Mouse (Mus musculus): ENCODE data around the gene Aldh8a1. TPM values are rescaled to one million over a fixed set of nuclear protein-coding genes. Genes with fewer than 3 reads are reported as not detected.
"Not testable (repeated sequence)": the region's sequence is repeated elsewhere in the genome, so short reads cannot be mapped to it uniquely, and the experiment has no call there.

Gene Aldh8a1
- polyA plus RNA-seq, 1 experiment from 2014 or later: 4.5 TPM

DNA sequence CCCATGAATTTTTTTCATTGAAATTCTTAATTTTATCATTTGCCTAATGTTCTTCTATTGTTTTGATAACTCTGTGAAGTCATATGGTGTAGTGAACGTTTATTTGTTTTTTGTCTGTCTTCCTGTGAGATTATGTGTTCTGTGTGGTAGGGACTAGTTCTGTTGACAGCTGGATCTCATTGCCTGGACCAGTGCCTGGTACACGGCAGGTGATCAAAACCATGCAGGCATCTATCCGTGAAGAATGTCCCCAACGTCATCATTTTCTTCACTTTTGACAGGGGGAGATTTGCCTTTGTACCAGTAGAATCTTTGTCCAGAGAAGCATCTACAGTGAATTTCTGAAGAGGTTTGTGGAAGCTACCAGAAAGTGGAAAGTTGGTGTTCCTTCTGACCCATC is 14.2 kb downstream of the Aldh8a1 start:
- Histone ChIP-seq H3K9me3 (ENCODE audit: low read length) (no peaks in the 10 kb centered on the region), H3K27ac (ENCODE audit: low read length) (no peak overlapping the region), H3K36me3 (ENCODE audit: insufficient read depth, low read length) (no peaks in the 10 kb centered on the region), H3K4me2 (replicated peaks; ENCODE audit: low read depth, low read length) (no peak overlapping the region), H3K4me3 (ENCODE audit: low read length) (no peak overlapping the region), H3K9ac (replicated peaks; ENCODE audit: low read length) (no peak overlapping the region), H3K27me3 (ENCODE audit: insufficient read depth, low read length) (no peaks in the 10 kb centered on the region), H3K4me1 (ENCODE audit: insufficient read depth, low read length) (no peaks in the 10 kb centered on the region)
- 70% methylated on average over 4 of the region's 4 CpGs for WGBS
- ATAC-seq (ENCODE audit: low FRiP score, low TSS enrichment): no peak

GRCm38 (mm10) chr10:21393390-21393789 is 16.3 kb downstream of the Aldh8a1 start:
- Histone ChIP-seq H3K4me2 (replicated peaks; ENCODE audit: low read depth, low read length) (no peak overlapping the region), H3K4me3 (ENCODE audit: low read length) (no peak overlapping the region), H3K36me3 (ENCODE audit: insufficient read depth, low read length) (no peaks in the 10 kb centered on the region), H3K9ac (replicated peaks; ENCODE audit: low read length) (no peak overlapping the region), H3K4me1 (ENCODE audit: insufficient read depth, low read length) (no peaks in the 10 kb centered on the region), H3K27me3 (ENCODE audit: insufficient read depth, low read length) (no peaks in the 10 kb centered on the region), H3K27ac (ENCODE audit: low read length) (no peak overlapping the region), H3K9me3 (ENCODE audit: low read length) (no peaks in the 10 kb centered on the region)
- no peak for ATAC-seq (ENCODE audit: low FRiP score, low TSS enrichment)
- 88% methylated on average over 2 of the region's 2 CpGs for WGBS

GRCm38 (mm10) chr10:21395426-21396139 is 18.5 kb downstream of the Aldh8a1 start:
- Histone ChIP-seq H3K27me3 (ENCODE audit: insufficient read depth, low read length) (no peaks in the 10 kb centered on the region), H3K4me1 (ENCODE audit: insufficient read depth, low read length) (0 out of 2 replicates have a peak, but pooled peaks cover 2% of the 10 kb centered on the region), H3K4me2 (replicated peaks; ENCODE audit: low read depth, low read length) (no peak overlapping the region), H3K27ac (ENCODE audit: low read length) (no peak overlapping the region), H3K4me3 (ENCODE audit: low read length) (no peak overlapping the region), H3K36me3 (ENCODE audit: insufficient read depth, low read length) (no peaks in the 10 kb centered on the region), H3K9me3 (ENCODE audit: low read length) (no peaks in the 10 kb centered on the region), H3K9ac (replicated peaks; ENCODE audit: low read length) (no peak overlapping the region)
- no peak for ATAC-seq (ENCODE audit: low FRiP score, low TSS enrichment)
- 94% methylated on average over 14 of the region's 14 CpGs for WGBS

- not testable (repeated sequence) for H3K9me3 ChIP-seq (ENCODE audit: low read length); H3K36me3 ChIP-seq (ENCODE audit: insufficient read depth, low read length); H3K27ac ChIP-seq (ENCODE audit: low read length); H3K27me3 ChIP-seq (ENCODE audit: insufficient read depth, low read length); H3K4me3 ChIP-seq (ENCODE audit: low read length); H3K9ac ChIP-seq (replicated peaks; ENCODE audit: low read length); H3K4me2 ChIP-seq (replicated peaks; ENCODE audit: low read depth, low read length); ATAC-seq (ENCODE audit: low FRiP score, low TSS enrichment)
- peaks cover 11% of the 10 kb centered on the region for H3K4me1 ChIP-seq (ENCODE audit: insufficient read depth, low read length)
- WGBS: 79% methylated on average over 6 of the region's 6 CpGs
Measured at GRCm38 (mm10) chr10:21398873-21399425, 21.9 kb downstream of the Aldh8a1 start.

DNA sequence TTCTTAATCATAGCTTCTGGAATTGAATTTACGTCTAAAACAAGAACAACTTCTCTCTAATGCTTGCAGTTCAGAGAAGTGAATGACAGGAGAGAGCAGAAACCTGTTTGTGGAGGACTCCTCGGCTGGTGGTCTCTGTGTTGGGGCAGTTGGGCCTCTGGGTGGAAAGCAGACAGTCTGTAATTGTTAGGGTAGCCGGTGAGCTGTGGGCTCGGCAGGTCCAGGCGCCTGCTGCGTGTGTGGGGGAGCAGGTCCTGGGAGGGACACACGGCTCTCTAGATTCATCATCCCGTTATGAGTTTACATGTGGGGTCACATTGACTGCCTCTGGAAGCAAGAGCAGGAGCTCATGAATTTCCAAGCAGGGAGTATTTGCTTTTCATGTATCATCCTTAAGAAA is 22.5 kb downstream of the Aldh8a1 start:
- WGBS: 37% methylated on average over 8 of the region's 8 CpGs
- no peaks in the 10 kb centered on the region for H3K9me3 ChIP-seq (ENCODE audit: low read length)
- no peak overlapping the region for H3K4me2 ChIP-seq (replicated peaks; ENCODE audit: low read depth, low read length)
- H3K9ac ChIP-seq (replicated peaks; ENCODE audit: low read length): no peak overlapping the region
- no peak for ATAC-seq (ENCODE audit: low FRiP score, low TSS enrichment)
- no peaks in the 10 kb centered on the region for H3K27me3 ChIP-seq (ENCODE audit: insufficient read depth, low read length)
- H3K4me1 ChIP-seq (ENCODE audit: insufficient read depth, low read length): peaks cover 11% of the 10 kb centered on the region
- peak overlapping the region; percentile 53; the same call in 1 of the 2 replicates for H3K27ac ChIP-seq (ENCODE audit: low read length)
- no peak overlapping the region for H3K4me3 ChIP-seq (ENCODE audit: low read length)
- H3K36me3 ChIP-seq (ENCODE audit: insufficient read depth, low read length): no peaks in the 10 kb centered on the region

DNA sequence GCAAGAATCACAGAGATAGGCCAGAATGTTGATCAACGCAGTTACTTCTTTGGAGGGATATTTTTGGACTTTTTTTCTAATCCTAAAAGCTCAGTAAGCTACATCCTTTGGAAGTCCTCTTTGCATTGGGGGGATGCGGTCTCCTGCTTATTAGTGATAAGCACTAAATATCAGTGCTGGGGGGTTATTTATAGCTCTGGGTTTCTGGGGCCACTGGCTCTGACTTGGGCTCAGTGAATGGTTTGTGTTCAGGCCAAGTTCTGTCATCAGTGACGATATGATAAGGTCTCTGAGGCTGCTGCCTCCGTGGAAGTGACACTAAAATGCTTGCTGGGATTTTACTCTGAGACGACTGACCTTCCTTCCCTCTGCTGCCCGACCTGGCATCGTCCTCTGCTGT is 22.9 kb downstream of the Aldh8a1 start:
- Histone ChIP-seq H3K9ac (replicated peaks; ENCODE audit: low read length) (no peak overlapping the region), H3K27ac (ENCODE audit: low read length) (0 out of 2 replicates have a peak overlapping the region, but pooled peaks have one; percentile 53)
- peak; percentile 12; the same call in 1 of the 2 replicates for ATAC-seq (ENCODE audit: low FRiP score, low TSS enrichment)

GRCm38 (mm10) chr10:21400453-21400852 is 23.4 kb downstream of the Aldh8a1 start:
- no peak overlapping the region for H3K9ac ChIP-seq (replicated peaks; ENCODE audit: low read length)
- whole genome bisulfite sequencing: 54% methylated on average over 2 of the region's 2 CpGs
- no peak overlapping the region for H3K4me3 ChIP-seq (ENCODE audit: low read length)
- peaks cover 11% of the 10 kb centered on the region for H3K4me1 ChIP-seq (ENCODE audit: insufficient read depth, low read length)
- no peak; the same call in 1 of the 2 replicates for ATAC-seq (ENCODE audit: low FRiP score, low TSS enrichment)
- no peaks in the 10 kb centered on the region for H3K36me3 ChIP-seq (ENCODE audit: insufficient read depth, low read length)
- no peaks in the 10 kb centered on the region for H3K9me3 ChIP-seq (ENCODE audit: low read length)
- no peaks in the 10 kb centered on the region for H3K27me3 ChIP-seq (ENCODE audit: insufficient read depth, low read length)
- H3K4me2 ChIP-seq (replicated peaks; ENCODE audit: low read depth, low read length): no peak overlapping the region
- 0 out of 2 replicates have a peak overlapping the region, but pooled peaks have one; percentile 34 for H3K27ac ChIP-seq (ENCODE audit: low read length)

More for the DNA sequence above, 22.9 kb downstream of the Aldh8a1 start:
- Histone ChIP-seq H3K4me3 (ENCODE audit: low read length) (no peak overlapping the region), H3K36me3 (ENCODE audit: insufficient read depth, low read length) (no peaks in the 10 kb centered on the region), H3K4me2 (replicated peaks; ENCODE audit: low read depth, low read length) (no peak overlapping the region), H3K9me3 (ENCODE audit: low read length) (no peaks in the 10 kb centered on the region), H3K27me3 (ENCODE audit: insufficient read depth, low read length) (no peaks in the 10 kb centered on the region), H3K4me1 (ENCODE audit: insufficient read depth, low read length) (peaks cover 11% of the 10 kb centered on the region)
- WGBS: 45% methylated on average over 7 of the region's 7 CpGs

DNA sequence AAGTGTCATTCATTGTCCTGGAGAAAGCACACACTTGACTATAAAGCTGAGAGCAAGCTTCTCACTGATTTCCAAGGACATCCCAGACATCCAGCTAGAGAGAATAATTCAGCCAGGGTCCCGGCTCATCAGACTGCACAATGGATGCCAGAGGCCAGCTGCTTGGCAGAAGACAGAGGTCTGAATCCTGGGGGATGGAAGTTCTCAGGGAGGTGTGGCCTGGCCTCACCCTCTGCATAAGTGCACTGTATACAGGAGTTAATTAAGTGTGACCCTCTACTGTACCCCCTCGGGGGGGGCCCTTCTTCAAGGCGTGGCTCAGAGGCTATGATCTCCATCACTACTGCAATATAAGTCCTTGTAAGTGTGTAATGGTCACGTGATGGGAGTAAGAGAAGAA is 24.2 kb downstream of the Aldh8a1 start:
- no peak overlapping the region for H3K4me2 ChIP-seq (replicated peaks; ENCODE audit: low read depth, low read length)
- H3K27ac ChIP-seq (ENCODE audit: low read length): no peak overlapping the region
- H3K9ac ChIP-seq (replicated peaks; ENCODE audit: low read length): no peak overlapping the region
- H3K9me3 ChIP-seq (ENCODE audit: low read length): no peaks in the 10 kb centered on the region
- 0 out of 2 replicates have a peak, but pooled peaks have one; percentile 41 for ATAC-seq (ENCODE audit: low FRiP score, low TSS enrichment)
- WGBS: 40% methylated on average over 4 of the region's 4 CpGs
- H3K4me1 ChIP-seq (ENCODE audit: insufficient read depth, low read length): peaks cover 15% of the 10 kb centered on the region
- no peak overlapping the region for H3K4me3 ChIP-seq (ENCODE audit: low read length)
- no peaks in the 10 kb centered on the region for H3K27me3 ChIP-seq (ENCODE audit: insufficient read depth, low read length)
- H3K36me3 ChIP-seq (ENCODE audit: insufficient read depth, low read length): no peaks in the 10 kb centered on the region

DNA sequence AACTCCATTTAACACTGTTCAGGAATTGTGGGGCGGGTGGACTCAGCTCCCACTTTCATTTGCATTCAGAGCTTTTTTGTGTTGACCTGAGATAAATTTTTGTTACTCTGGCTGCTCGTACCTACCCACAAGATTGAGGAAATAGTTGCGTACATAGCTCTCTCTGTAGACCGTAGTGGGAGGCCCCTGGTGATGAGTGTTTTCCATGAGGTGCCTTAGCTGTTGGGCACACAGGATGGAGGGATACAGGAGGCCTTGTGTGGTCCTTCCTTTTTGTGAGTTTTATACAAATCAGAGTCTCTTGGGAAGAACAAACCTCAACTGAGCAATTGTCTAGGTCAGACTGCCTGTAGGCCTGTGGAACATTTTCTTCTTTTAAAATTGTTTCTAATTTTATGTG is 27.7 kb downstream of the Aldh8a1 start:
- H3K4me3 ChIP-seq (ENCODE audit: low read length): no peak overlapping the region
- H3K9ac ChIP-seq (replicated peaks; ENCODE audit: low read length): no peak overlapping the region
- WGBS: 91% methylated on average over 4 of the region's 4 CpGs
- no peak overlapping the region for H3K4me2 ChIP-seq (replicated peaks; ENCODE audit: low read depth, low read length)
- H3K27ac ChIP-seq (ENCODE audit: low read length): peak overlapping the region; percentile 89
- peaks cover 15% of the 10 kb centered on the region for H3K4me1 ChIP-seq (ENCODE audit: insufficient read depth, low read length)
- H3K27me3 ChIP-seq (ENCODE audit: insufficient read depth, low read length): no peaks in the 10 kb centered on the region
- H3K36me3 ChIP-seq (ENCODE audit: insufficient read depth, low read length): no peaks in the 10 kb centered on the region
- H3K9me3 ChIP-seq (ENCODE audit: low read length): no peaks in the 10 kb centered on the region
- no peak for ATAC-seq (ENCODE audit: low FRiP score, low TSS enrichment)

Data from kidney, embryonic 16.5 days (tissue).